Mouse (Mus musculus): ENCODE results near the gene Lin37.

GRCm38 (mm10) chr7:30564970-30565571 lies 5.4 kb upstream of the Lin37 start, which contains the start of gene Igflr1:
- TF ChIP-seq CTCF (IDR thresholded peaks at IDR 0.05) (no peak), EP300 (IDR thresholded peaks at IDR 0.05) (no peak)
